Mouse (Mus musculus) hindbrain, embryonic 12.5 days (tissue): ENCODE measurements around the gene Hist1h3d. TPM values are rescaled to one million over a fixed set of nuclear protein-coding genes. Genes with fewer than 3 reads are reported as not detected.
"Not testable (repeated sequence)": the region's sequence is repeated elsewhere in the genome, so short reads cannot be mapped to it uniquely, and the experiment has no call there.

ENCODE experiments used
- ATAC-seq: fragments of 200-750 bp; cut with Nextera tagmentation; 2 replicates; pipeline ENCODE4 v1.8.0; 2017; ENCODE audit warnings: moderate TSS enrichment; ENCODE audit not compliant: low FRiP score
- H3K27ac ChIP-seq: fragments of 300-500 bp; sonication (generic); 2 replicates; pipeline ENCODE4 v1.5.1; 2016; ENCODE audit warnings: mild to moderate bottlenecking
- H3K27me3 ChIP-seq: fragments of 300-500 bp; sonication (generic); 2 replicates; pipeline ENCODE4 v1.6.1; 2016; ENCODE audit warnings: mild to moderate bottlenecking
- H3K36me3 ChIP-seq: fragments of 300-500 bp; sonication (generic); 2 replicates; pipeline ENCODE4 v1.6.1; 2016; ENCODE audit warnings: mild to moderate bottlenecking
- H3K4me1 ChIP-seq: fragments of 300-500 bp; sonication (generic); 2 replicates; pipeline ENCODE4 v1.6.1; 2016
- H3K4me2 ChIP-seq: fragments of 300-500 bp; sonication (generic); replicated peaks from 2 replicates; pipeline ENCODE4 v1.6.1; 2016; ENCODE audit warnings: mild to moderate bottlenecking
- H3K4me3 ChIP-seq: fragments of 300-500 bp; sonication (generic); 2 replicates; pipeline ENCODE4 v1.5.1; 2016; ENCODE audit warnings: mild to moderate bottlenecking
- H3K9ac ChIP-seq: fragments of 300-500 bp; sonication (generic); 2 replicates; pipeline ENCODE4 v1.6.1; 2016; ENCODE audit warnings: mild to moderate bottlenecking, moderate library complexity
- H3K9me3 ChIP-seq: fragments of 300-500 bp; sonication (generic); replicated peaks from 2 replicates; pipeline ENCODE4 v1.6.1; 2016; ENCODE audit warnings: mild to moderate bottlenecking
- WGBS: fragments of 180-500 bp; shearing (Covaris S2); methylation state at CpG from one replicate; pipeline ENCODE4 v1.1.7; 2016; 5-methylcytosine and 5-hydroxymethylcytosine counted together
- polyA plus RNA-seq: library from polyadenylated mRNA; unstranded; fragments of >200 nt; fragmentation: Nextera tagmentation; extraction: Ambion mirVana; gene quantifications from 2 replicates; pipeline ENCODE4 v1.2.1, GENCODE M21; 2016

The Hist1h3d gene
- polyA plus RNA-seq, 1 experiment from 2014 or later, result 4.8 TPM

DNA sequence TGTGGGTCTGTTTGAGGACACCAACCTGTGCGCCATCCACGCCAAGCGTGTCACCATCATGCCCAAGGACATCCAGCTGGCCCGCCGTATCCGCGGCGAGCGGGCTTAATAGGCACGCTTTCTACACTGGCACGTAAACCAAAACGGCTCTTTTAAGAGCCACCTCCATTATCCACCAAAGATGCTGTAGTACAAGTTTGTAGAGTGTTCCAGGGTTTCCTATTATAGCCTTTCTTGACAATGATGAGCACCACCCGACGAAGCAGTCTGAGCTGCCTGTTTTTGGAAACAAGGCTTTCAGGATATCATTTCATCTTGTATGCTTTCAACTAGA lies 30.8 kb upstream of the Hist1h3d start:
- not testable (repeated sequence) for H3K4me1 ChIP-seq, ATAC-seq, H3K9me3 ChIP-seq, H3K36me3 ChIP-seq, H3K27me3 ChIP-seq
- H3K4me3 ChIP-seq, result peak overlapping the region; percentile 46
- H3K27ac ChIP-seq, result peak overlapping the region; percentile 92
- WGBS, result under 1% methylated on average over 11 of the region's 14 CpGs
- peak overlapping the region; percentile 69 for H3K4me2 ChIP-seq
- H3K9ac ChIP-seq, result peak overlapping the region; percentile 54; the same call in 1 of the 2 replicates

DNA sequence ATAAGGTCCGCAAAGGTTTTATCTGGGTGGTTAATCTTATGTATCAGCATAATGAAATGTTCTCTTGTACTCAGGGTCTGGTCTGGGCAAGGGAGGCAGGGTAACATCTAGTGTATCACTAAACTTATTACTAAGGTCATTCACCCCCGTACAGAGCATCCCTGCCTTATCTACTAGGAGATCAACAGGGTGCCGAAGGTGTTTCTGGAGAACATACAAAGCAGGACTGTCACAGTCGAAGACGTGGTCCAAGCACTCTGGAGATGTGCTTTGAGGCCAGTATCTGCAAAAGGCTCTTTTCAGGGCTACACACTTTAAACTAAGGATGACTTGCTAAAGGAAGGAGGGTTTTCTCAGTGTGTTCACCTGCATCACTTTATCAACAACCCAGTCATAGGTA lies 28.9 kb upstream of the Hist1h3d start:
- no peak overlapping the region for H3K4me2 ChIP-seq
- no peak overlapping the region for H3K9ac ChIP-seq
- no peak overlapping the region for H3K4me3 ChIP-seq
- H3K27ac ChIP-seq, result no peak overlapping the region
- no peaks in the 10 kb centered on the region for H3K36me3 ChIP-seq
- peaks cover 10% of the 10 kb centered on the region for H3K4me1 ChIP-seq
- no peak for ATAC-seq
- no peaks in the 10 kb centered on the region for H3K9me3 ChIP-seq
- H3K27me3 ChIP-seq, result no peaks in the 10 kb centered on the region
- WGBS, result 81% methylated on average over 5 of the region's 5 CpGs

DNA sequence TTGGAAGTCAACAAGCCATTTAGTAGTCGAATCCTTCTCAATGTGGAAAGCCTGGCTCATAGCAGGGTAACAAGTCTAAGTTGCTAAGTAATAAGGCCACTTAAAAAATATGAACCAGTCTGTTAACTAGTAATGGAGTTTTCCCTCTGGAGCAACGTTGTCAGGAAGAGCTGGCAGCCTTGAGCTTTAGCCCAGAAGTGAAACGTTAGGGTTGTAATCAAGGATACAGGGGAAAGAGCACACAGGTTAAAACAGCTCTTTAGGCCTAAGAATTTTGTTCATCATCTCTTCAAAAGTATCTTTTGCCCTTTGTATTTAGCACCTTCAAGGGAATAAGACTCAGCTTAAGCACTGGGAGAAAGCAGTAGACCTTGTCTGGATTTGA lies 24.8 kb upstream of the Hist1h3d start:
- Histone ChIP-seq H3K4me2 (peak overlapping the region; percentile 58), H3K4me1 (peaks cover 12% of the 10 kb centered on the region), H3K36me3 (no peaks in the 10 kb centered on the region), H3K4me3 (peak overlapping the region; percentile 41), H3K9me3 (no peaks in the 10 kb centered on the region), H3K9ac (peak overlapping the region; percentile 59), H3K27me3 (no peaks in the 10 kb centered on the region), H3K27ac (peak overlapping the region; percentile 89)
- 10% methylated on average over 3 of the region's 3 CpGs for WGBS
- ATAC-seq, result no peak

DNA sequence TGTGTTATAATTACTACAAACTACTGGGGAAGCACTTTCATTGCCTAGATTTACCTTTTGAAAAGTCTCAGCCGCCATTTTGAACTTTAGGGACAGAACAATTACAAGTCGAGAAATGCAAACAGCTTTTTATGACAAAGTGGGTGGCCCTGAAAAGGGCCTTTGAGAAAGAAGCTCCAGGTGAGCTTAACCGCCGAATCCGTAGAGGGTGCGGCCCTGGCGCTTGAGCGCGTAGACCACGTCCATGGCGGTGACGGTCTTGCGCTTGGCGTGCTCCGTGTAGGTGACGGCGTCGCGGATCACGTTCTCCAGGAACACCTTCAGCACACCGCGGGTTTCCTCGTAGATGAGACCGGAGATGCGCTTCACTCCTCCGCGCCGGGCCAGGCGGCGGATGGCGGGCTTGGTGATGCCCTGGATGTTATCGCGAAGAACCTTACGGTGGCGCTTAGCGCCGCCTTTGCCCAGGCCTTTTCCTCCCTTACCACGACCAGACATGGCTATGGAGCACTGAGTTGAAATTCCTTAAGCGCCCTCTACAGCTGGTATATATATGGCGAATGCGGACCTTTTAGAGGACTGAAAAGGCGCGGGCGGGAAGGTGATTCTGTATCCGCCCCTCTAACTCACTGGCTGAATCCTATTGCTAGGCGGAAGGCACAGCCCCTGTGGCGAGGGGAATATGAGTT lies 24.3 kb upstream of the Hist1h3d start, which contains the start of gene Hist1h4f:
Gene Hist1h4f (minus strand): TSS at position 503 of the 689 bp plus-strand sequence.
- peak within 1 kb of the TSS; percentile 89 for H3K27ac ChIP-seq
- H3K9me3 ChIP-seq, H3K27me3 ChIP-seq, H3K36me3 ChIP-seq: not testable (repeated sequence)
- H3K4me3 ChIP-seq, result peak within 1 kb of the TSS; percentile 41
- H3K4me2 ChIP-seq, result peak within 1 kb of the TSS; percentile 58
- peak within 1 kb of the TSS; percentile 59 for H3K9ac ChIP-seq
- WGBS, result under 1% methylated on average over 47 of the region's 47 CpGs
- peak; percentile 87 for ATAC-seq
- peaks cover 12% of the 10 kb centered on the region for H3K4me1 ChIP-seq

DNA sequence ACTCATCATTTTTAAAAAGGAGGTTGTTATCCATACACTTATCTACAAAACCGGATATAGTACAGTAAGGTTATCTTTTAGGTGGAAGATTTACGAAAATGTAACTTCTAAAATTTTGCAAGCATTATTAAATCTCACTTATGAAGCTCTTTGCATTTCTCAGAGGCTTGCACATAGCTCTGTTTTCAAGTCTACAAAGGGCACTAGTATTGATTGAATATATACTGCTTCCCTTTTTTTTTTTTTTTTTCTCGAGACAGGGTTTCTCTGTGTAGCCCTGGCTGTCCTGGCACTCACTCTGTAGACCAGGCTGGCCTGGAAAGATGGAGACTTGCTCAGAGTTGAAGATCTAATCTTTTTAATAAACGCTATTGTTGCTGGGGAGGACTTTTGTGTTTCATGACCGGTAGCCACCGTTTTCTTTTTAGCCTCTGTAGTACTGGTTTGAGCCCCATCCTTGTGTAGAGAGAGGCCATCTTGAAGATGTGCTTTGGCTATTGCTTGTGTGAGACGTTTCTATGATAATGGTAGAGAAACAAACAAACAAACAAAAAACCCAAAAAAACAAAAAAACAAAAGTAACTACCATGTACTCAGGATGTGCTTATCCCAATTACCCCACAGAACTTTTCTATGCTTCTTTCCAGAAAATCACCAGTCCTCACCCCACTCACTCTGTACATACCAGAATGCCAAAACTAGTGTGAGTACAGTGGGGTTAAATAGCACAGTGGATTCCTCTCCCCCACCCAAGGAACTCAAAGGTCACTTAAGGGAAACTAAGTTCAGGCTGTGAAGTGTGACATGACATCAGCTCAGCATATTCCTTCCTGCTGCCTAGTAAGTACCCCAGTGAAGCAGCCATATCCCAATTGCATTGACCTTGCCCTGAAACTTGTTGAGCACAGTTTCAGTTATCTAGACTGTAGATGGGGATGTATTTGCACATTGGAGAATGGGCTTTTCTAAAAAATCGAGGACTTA lies 23.3 kb upstream of the Hist1h3d start:
- WGBS, result 51% methylated on average over 8 of the region's 8 CpGs
- peaks cover 17% of the 10 kb centered on the region for H3K4me1 ChIP-seq
- peak overlapping the region; percentile 41; the same call in 1 of the 2 replicates for H3K4me3 ChIP-seq
- H3K9ac ChIP-seq, result no peak overlapping the region
- H3K36me3 ChIP-seq, result no peaks in the 10 kb centered on the region
- ATAC-seq, result no peak
- H3K27ac ChIP-seq, result peak overlapping the region; percentile 89
- no peaks in the 10 kb centered on the region for H3K27me3 ChIP-seq
- H3K4me2 ChIP-seq, result peak overlapping the region; percentile 58
- no peaks in the 10 kb centered on the region for H3K9me3 ChIP-seq

DNA sequence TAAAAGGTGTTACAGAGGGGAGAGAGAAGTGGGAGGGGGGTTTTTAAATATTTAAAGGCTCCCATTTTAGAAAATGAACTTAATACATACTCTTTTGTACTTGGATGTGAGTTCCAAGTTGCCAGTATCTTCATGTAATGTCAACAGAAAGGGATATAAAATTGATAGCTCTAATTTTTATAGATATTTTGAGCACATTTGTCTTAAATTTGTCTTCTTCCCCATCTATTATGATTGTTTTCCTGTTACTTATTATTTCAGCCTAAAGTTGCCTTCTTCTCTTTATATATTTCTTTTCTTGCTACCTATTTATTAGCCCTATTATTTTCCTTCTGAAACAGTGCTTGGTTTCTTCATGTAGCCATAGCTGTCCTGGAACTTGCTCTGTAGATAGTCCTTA lies 22.6 kb upstream of the Hist1h3d start, which contains the start of gene Hist1h1d:
Gene Hist1h1d (plus strand): TSS at position 301 of the 400 bp plus-strand sequence.
- peaks cover 17% of the 10 kb centered on the region for H3K4me1 ChIP-seq
- H3K9me3 ChIP-seq, result no peaks in the 10 kb centered on the region
- H3K4me3 ChIP-seq, result no peak within 1 kb of the TSS
- no peaks in the 10 kb centered on the region for H3K27me3 ChIP-seq
- peak within 1 kb of the TSS; percentile 89 for H3K27ac ChIP-seq
- no peak within 1 kb of the TSS for H3K9ac ChIP-seq
- H3K36me3 ChIP-seq, result no peaks in the 10 kb centered on the region
- no peak for ATAC-seq
- no peak within 1 kb of the TSS for H3K4me2 ChIP-seq

DNA sequence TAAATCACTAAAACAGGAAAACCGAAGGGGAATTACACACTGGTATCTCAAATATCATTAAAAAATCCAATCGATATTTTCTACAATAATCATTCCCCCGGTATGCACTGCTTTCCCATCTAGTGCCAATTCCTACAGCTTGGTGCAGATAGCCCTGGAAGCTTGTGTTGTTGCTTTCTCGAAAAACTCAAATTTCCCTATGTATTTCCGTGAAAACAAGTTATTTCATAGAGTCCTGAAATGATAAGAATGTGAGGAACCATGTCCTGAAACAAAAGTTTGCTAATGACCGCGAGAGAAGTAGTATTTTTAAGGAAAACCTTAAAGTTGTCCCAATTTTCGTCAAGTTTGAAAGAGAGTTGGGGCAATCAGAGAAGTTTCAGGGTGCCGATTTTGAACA lies 21.2 kb upstream of the Hist1h3d start:
- H3K27ac ChIP-seq, result peak overlapping the region; percentile 89
- 23% methylated on average over 9 of the region's 9 CpGs for WGBS

DNA sequence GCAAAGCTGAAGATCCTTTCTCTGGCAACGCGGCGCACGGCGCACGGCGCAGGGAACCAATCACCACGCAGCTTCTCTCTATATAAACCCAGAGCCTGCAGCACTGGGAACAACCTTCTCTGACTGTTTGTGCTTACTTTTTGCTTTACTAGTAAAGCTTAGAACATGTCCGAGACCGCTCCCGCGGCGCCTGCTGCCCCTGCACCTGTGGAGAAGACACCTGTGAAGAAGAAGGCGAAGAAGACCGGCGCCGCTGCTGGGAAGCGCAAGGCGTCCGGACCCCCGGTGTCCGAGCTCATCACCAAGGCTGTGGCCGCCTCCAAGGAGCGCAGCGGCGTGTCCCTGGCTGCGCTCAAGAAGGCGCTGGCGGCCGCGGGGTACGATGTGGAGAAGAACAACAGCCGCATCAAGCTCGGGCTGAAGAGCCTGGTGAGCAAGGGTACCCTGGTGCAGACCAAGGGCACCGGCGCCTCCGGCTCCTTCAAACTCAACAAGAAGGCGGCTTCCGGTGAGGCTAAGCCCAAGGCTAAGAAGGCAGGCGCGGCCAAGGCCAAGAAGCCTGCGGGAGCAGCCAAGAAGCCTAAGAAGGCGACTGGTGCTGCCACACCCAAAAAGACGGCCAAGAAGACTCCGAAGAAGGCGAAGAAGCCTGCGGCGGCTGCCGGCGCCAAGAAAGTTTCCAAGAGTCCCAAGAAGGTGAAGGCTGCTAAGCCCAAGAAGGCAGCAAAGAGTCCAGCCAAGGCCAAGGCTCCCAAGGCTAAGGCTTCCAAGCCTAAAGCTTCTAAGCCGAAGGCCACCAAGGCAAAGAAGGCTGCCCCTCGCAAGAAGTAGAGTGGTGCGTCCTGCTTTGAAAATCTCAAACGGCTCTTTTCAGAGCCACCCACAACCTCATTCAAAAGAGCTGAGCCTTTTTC lies 20.4 kb upstream of the Hist1h3d start:
- Histone ChIP-seq H3K9ac (peak overlapping the region; percentile 72), H3K36me3 (no peaks in the 10 kb centered on the region), H3K27me3 (no peaks in the 10 kb centered on the region), H3K27ac (peak overlapping the region; percentile 89), H3K4me1 (peaks cover 17% of the 10 kb centered on the region), H3K4me3 (peak overlapping the region; percentile 46), H3K9me3 (no peaks in the 10 kb centered on the region), H3K4me2 (peak overlapping the region; percentile 98)
- WGBS, result under 1% methylated on average over 54 of the region's 54 CpGs
- peak; percentile 89 for ATAC-seq

More for the DNA sequence above, 21.2 kb upstream of the Hist1h3d start:
- ATAC-seq, result no peak
- Histone ChIP-seq H3K9ac (peak overlapping the region; percentile 72), H3K4me2 (peak overlapping the region; percentile 98), H3K9me3 (no peaks in the 10 kb centered on the region), H3K36me3 (no peaks in the 10 kb centered on the region), H3K27me3 (no peaks in the 10 kb centered on the region), H3K4me3 (peak overlapping the region; percentile 46), H3K4me1 (peaks cover 17% of the 10 kb centered on the region)

DNA sequence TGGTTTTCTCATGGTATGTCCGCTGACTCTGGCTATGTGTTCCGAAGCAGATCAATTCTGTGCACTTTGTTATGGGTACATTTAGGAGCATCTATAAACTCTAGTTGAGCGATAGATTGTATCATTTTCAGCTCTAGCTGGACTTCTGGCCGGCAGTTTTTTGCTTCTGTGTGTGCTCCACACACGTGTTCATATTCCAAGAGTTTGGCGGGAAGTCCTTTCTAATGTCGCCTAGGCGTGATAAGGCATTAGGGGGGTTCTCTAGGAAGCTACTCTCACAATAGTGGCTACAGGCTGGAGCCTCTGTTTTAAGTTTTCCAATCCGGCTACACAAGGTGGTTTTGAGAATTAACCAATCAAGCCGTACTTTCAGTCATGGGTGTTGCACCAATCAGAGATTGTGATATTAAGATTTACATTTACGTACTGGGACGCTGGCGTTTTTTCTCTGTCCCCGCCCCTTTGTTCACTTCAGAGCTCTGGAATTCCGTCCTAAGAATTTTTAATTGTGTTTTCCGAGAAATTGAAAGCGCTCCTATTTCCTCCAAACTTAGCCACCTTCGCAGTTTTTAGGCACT lies 19.6 kb upstream of the Hist1h3d start:
- WGBS, result under 1% methylated on average over 18 of the region's 18 CpGs
- Histone ChIP-seq H3K9ac (peak overlapping the region; percentile 72), H3K4me1 (peaks cover 13% of the 10 kb centered on the region), H3K36me3 (no peaks in the 10 kb centered on the region), H3K9me3 (no peaks in the 10 kb centered on the region), H3K27me3 (no peaks in the 10 kb centered on the region), H3K27ac (peak overlapping the region; percentile 89), H3K4me3 (peak overlapping the region; percentile 46), H3K4me2 (peak overlapping the region; percentile 98)
- ATAC-seq, result peak; percentile 81

DNA sequence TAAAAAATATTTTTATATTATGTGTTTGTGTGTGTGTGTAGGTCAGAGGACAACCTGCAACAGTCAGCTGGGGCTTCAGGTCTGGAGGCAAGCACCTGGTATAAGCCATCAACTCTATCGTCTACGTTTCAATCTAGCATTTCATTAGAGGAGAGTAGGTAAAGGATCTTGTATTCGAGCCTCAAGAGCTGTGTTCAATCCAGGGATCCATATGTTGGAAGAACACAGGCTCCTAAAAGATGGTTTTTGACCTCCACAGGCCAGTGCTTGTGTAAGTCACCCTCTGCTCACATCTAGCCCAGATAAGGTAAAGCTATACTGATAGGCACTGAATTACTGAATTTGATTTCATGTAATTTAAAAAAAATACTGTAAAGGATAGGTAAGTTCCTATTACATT lies 18.7 kb upstream of the Hist1h3d start:
- WGBS, result 75% methylated on average over 3 of the region's 3 CpGs
- no peak overlapping the region for H3K9ac ChIP-seq

DNA sequence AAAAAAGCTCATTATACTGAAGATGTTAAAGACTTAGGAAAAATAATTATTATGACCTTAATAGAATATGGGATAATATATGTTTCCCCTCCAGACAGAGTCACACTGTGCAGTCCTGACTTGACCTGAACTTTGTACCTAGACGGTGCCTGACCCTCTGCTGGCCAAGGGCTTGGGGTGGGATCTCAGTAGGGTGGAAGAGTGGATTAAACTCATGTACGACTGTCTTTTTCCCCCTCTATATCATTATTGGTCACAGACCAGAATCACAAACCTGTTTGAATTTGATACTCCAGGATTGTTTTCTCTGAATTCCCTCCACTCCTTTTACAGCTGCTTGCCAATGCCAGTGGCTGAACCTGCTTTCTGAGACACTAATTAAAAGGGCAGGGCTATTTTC lies 14.9 kb upstream of the Hist1h3d start:
- 17% methylated on average over 2 of the region's 2 CpGs for WGBS
- H3K4me1 ChIP-seq, H3K36me3 ChIP-seq, H3K4me2 ChIP-seq, H3K9me3 ChIP-seq, H3K9ac ChIP-seq, H3K4me3 ChIP-seq, ATAC-seq, H3K27me3 ChIP-seq, H3K27ac ChIP-seq: not testable (repeated sequence)

More for the DNA sequence above, 18.7 kb upstream of the Hist1h3d start:
- no peak for ATAC-seq
- Histone ChIP-seq H3K4me2 (peak overlapping the region; percentile 98), H3K9me3 (no peaks in the 10 kb centered on the region), H3K36me3 (no peaks in the 10 kb centered on the region), H3K4me1 (peaks cover 11% of the 10 kb centered on the region), H3K27ac (0 out of 2 replicates have a peak overlapping the region, but pooled peaks have one; percentile 35), H3K27me3 (no peaks in the 10 kb centered on the region), H3K4me3 (no peak overlapping the region)
